Mouse (Mus musculus) gonadal fat pad, adult 2 months (tissue): Measurements from ENCODE around the gene Tnfrsf4. TPM values are rescaled to one million over a fixed set of nuclear protein-coding genes. Genes with fewer than 3 reads are reported as not detected.

ENCODE experiments used
- DNase-seq: peaks from one replicate; pipeline ENCODE4 v3.0.0-alpha.2; 2012; ENCODE audit warnings: low read depth
- polyA plus RNA-seq: library from polyadenylated mRNA; depleted of rRNA; stranded (reverse); fragments of >200 nt; gene quantifications from 2 replicates; pipeline ENCODE4 v1.2.3, GENCODE M21; 2012

Tnfrsf4 gene
- polyA plus RNA-seq, 1 experiment, result 3.8 TPM

GRCm38 (mm10) chr4:156028580-156028979, 14.9 kb downstream of the Tnfrsf4 start:
- no peak for DNase-seq

GRCm38 (mm10) chr4:156030651-156031118, 17.0 kb downstream of the Tnfrsf4 start:
- no peak for DNase-seq

- no peak for DNase-seq
These were observed 17.6 kb downstream of the Tnfrsf4 start for GRCm38 (mm10) chr4:156031255-156031592.

GRCm38 (mm10) chr4:156031593-156032391, 18.1 kb downstream of the Tnfrsf4 start:
- DNase-seq, result peak; percentile 91

- DNase-seq, result no peak
These were observed 19.2 kb downstream of the Tnfrsf4 start for GRCm38 (mm10) chr4:156032856-156033255.

- no peak for DNase-seq
These were observed 20.0 kb downstream of the Tnfrsf4 start for GRCm38 (mm10) chr4:156033476-156034119.

- no peak for DNase-seq
These were observed 20.7 kb downstream of the Tnfrsf4 start for GRCm38 (mm10) chr4:156034301-156034700.

GRCm38 (mm10) chr4:156034901-156035300, 21.3 kb downstream of the Tnfrsf4 start:
- DNase-seq, result no peak

- DNase-seq, result no peak
These were observed 31.1 kb downstream of the Tnfrsf4 start for GRCm38 (mm10) chr4:156044754-156045153.

- DNase-seq, result no peak
These were observed 36.1 kb downstream of the Tnfrsf4 start for GRCm38 (mm10) chr4:156049779-156050178.

- no peak for DNase-seq
These were observed 36.8 kb downstream of the Tnfrsf4 start for GRCm38 (mm10) chr4:156050391-156050980.

GRCm38 (mm10) chr4:156053113-156053512, 39.5 kb downstream of the Tnfrsf4 start:
- no peak for DNase-seq

GRCm38 (mm10) chr4:156054130-156054529, 40.5 kb downstream of the Tnfrsf4 start:
- DNase-seq, result no peak

- no peak for DNase-seq
These were observed 41.0 kb downstream of the Tnfrsf4 start for GRCm38 (mm10) chr4:156054606-156055005.

- DNase-seq, result no peak
These were observed 41.5 kb downstream of the Tnfrsf4 start for GRCm38 (mm10) chr4:156055173-156055572.

- DNase-seq, result no peak
These were observed 44.1 kb downstream of the Tnfrsf4 start for GRCm38 (mm10) chr4:156057702-156058101.

GRCm38 (mm10) chr4:156058826-156059225, 45.2 kb downstream of the Tnfrsf4 start:
- no peak for DNase-seq

- no peak for DNase-seq
These were observed 45.6 kb downstream of the Tnfrsf4 start, which contains the start of gene Ttll10 for GRCm38 (mm10) chr4:156059261-156059660. Gene Ttll10, minus strand, starts transcription at chr4:156059414.

GRCm38 (mm10) chr4:156059713-156060112, 46.1 kb downstream of the Tnfrsf4 start:
- DNase-seq, result no peak

- DNase-seq, result no peak
These were observed 50.3 kb downstream of the Tnfrsf4 start for GRCm38 (mm10) chr4:156063861-156064509.

- no peak for DNase-seq
These were observed 50.9 kb downstream of the Tnfrsf4 start for GRCm38 (mm10) chr4:156064510-156064897.
